Mouse (Mus musculus): ENCODE results near the gene Pros1. TPM values are rescaled to one million over a fixed set of nuclear protein-coding genes. Genes with fewer than 3 reads are reported as not detected.

Gene Pros1
- polyA plus RNA-seq (2012; rRNA removed) = 1.9 and 2.4 TPM in 2 replicates

- H3K36me3 ChIP-seq (ENCODE audit: control insufficient read depth, insufficient read depth, low read length) = no peaks in the 10 kb centered on the region
- peaks cover 3% of the 10 kb centered on the region for H3K4me1 ChIP-seq (ENCODE audit: control insufficient read depth, insufficient read depth, insufficient read length, low read length)
- WGBS = 3% methylated on average over 42 of the region's 42 CpGs
- H3K27me3 ChIP-seq (ENCODE audit: control insufficient read depth, insufficient read depth, low read length) = no peaks in the 10 kb centered on the region
- TF ChIP-seq CTCF (IDR thresholded peaks at IDR 0.05; ENCODE audit: extremely low read depth, insufficient read length, insufficient replicate concordance, low read depth, low read length) = no peak
- peak; percentile 69; the same call in 1 of the 2 replicates for TF ChIP-seq POLR2A (IDR thresholded peaks at IDR 0.05; ENCODE audit: low read depth, low read length)
- peak within 1 kb of the TSS; percentile 54 for H3K27ac ChIP-seq (ENCODE audit: insufficient read depth, low read depth, low read length)
- H3K4me3 ChIP-seq (ENCODE audit: low read depth, low read length) = peak within 1 kb of the TSS; percentile 89
Observed at GRCm38 (mm10) chr16:62854191-62855068, at the start of gene Pros1. Pros1 (plus strand) TSS chr16:62854307.

- peaks cover 9% of the 10 kb centered on the region for H3K4me1 ChIP-seq (ENCODE audit: control insufficient read depth, insufficient read depth, insufficient read length, low read length)
- H3K4me3 ChIP-seq (ENCODE audit: low read depth, low read length) = no peak overlapping the region
- H3K27me3 ChIP-seq (ENCODE audit: control insufficient read depth, insufficient read depth, low read length) = no peaks in the 10 kb centered on the region
- TF ChIP-seq CTCF (IDR thresholded peaks at IDR 0.05; ENCODE audit: extremely low read depth, insufficient read length, insufficient replicate concordance, low read depth, low read length) (no peak), POLR2A (IDR thresholded peaks at IDR 0.05; ENCODE audit: low read depth, low read length) (no peak)
- H3K27ac ChIP-seq (ENCODE audit: insufficient read depth, low read depth, low read length) = no peak overlapping the region
- 96% methylated on average over 3 of the region's 3 CpGs for WGBS
- H3K36me3 ChIP-seq (ENCODE audit: control insufficient read depth, insufficient read depth, low read length) = peaks cover 8% of the 10 kb centered on the region
Observed at GRCm38 (mm10) chr16:62804621-62805020, 49.5 kb upstream of the Pros1 start.

DNA sequence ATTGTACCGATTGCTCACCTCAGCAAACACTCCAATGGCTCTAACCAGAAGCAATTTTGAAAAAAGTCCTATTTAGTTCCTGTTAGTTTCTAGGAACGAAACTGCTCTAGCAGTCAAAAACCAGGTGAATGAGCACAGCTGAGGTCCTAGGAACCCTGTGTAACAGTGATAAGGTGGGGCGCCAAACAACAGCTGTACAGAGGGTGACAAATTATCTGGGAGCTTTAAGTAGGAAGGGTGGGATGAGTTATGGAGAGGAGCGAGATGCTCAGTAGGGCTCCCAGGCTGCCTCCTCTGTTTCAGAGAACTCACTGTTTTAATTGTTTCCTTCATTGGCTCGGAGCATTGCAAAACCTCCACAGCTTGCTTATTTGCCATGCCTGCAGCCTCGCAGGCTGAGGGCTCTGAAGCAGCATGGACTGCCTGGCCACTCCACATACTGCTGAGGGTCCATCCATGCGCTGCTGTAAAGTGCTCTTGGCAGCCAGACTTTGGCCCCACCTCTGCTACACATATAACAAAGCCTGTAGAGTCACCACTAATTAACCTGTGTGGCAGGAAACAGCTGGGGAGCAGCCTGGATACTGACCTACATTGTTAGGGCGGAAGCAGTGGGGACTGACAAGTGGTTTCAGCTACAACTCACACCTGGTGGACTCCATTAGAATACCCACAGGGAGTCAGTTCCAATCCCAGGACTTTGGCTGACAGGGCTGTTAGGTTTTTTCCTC is 46.7 kb upstream of the Pros1 start:
- no peak overlapping the region for H3K27ac ChIP-seq (ENCODE audit: insufficient read depth, low read depth, low read length)
- H3K4me3 ChIP-seq (ENCODE audit: low read depth, low read length) = no peak overlapping the region

DNA sequence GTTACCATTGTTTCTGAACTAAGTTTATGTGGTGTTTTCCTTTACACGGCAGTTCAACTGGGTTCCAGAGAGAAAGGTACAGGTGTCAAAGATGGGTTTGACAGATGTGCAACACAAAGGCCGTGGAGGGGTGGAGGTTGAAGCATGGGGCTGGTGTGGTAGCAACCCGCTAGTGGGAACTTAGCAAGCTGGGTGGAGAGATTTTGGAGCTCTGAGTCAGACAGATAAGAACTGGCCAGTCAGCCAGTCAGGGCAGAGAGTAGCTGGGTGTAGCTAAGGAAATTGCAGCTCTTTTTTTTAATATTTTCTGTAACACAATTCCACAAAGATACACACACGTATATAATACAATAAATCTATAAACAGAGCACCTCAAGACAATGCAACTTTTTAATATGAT is 43.3 kb upstream of the Pros1 start:
- Histone ChIP-seq H3K36me3 (ENCODE audit: control insufficient read depth, insufficient read depth, low read length) (peaks cover 1% of the 10 kb centered on the region; the same call in 1 of the 2 replicates), H3K4me3 (ENCODE audit: low read depth, low read length) (no peak overlapping the region), H3K4me1 (ENCODE audit: control insufficient read depth, insufficient read depth, insufficient read length, low read length) (peaks cover 8% of the 10 kb centered on the region), H3K27ac (ENCODE audit: insufficient read depth, low read depth, low read length) (no peak overlapping the region), H3K27me3 (ENCODE audit: control insufficient read depth, insufficient read depth, low read length) (no peaks in the 10 kb centered on the region)
- TF ChIP-seq CTCF (IDR thresholded peaks at IDR 0.05; ENCODE audit: extremely low read depth, insufficient read length, insufficient replicate concordance, low read depth, low read length) (no peak), POLR2A (IDR thresholded peaks at IDR 0.05; ENCODE audit: low read depth, low read length) (no peak)
- WGBS = 86% methylated on average over 4 of the region's 4 CpGs

More for the DNA sequence above, 46.7 kb upstream of the Pros1 start:
- Histone ChIP-seq H3K27me3 (ENCODE audit: control insufficient read depth, insufficient read depth, low read length) (no peaks in the 10 kb centered on the region), H3K4me1 (ENCODE audit: control insufficient read depth, insufficient read depth, insufficient read length, low read length) (peaks cover 8% of the 10 kb centered on the region), H3K36me3 (ENCODE audit: control insufficient read depth, insufficient read depth, low read length) (peaks cover 7% of the 10 kb centered on the region)
- TF ChIP-seq CTCF (IDR thresholded peaks at IDR 0.05; ENCODE audit: extremely low read depth, insufficient read length, insufficient replicate concordance, low read depth, low read length) (no peak), POLR2A (IDR thresholded peaks at IDR 0.05; ENCODE audit: low read depth, low read length) (no peak)
- 31% methylated on average over 8 of the region's 8 CpGs for WGBS

DNA sequence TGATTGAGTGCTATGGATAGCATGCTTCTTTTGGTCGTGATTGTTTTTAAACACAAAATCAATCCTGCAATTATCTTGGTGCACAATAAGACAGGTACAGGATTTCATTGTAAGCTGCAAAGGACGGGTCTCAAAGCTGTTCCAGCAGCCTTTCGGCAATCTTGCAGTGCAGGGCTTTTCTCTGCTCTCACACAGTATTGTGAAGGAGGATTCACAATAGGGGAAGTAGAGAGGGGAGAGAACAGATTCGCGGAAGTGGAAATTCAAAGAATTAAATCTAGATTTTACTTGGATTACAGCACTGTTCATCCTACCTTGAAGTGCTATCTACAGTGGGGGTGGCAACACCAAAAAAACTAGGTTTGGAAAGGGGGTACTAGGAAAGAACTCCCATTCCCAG is 40.3 kb upstream of the Pros1 start:
- Histone ChIP-seq H3K4me1 (ENCODE audit: control insufficient read depth, insufficient read depth, insufficient read length, low read length) (no peaks in the 10 kb centered on the region), H3K36me3 (ENCODE audit: control insufficient read depth, insufficient read depth, low read length) (peaks cover 3% of the 10 kb centered on the region; the same call in 1 of the 2 replicates), H3K27ac (ENCODE audit: insufficient read depth, low read depth, low read length) (no peak overlapping the region), H3K27me3 (ENCODE audit: control insufficient read depth, insufficient read depth, low read length) (no peaks in the 10 kb centered on the region), H3K4me3 (ENCODE audit: low read depth, low read length) (no peak overlapping the region)
- TF ChIP-seq POLR2A (IDR thresholded peaks at IDR 0.05; ENCODE audit: low read depth, low read length) = no peak
- WGBS = 83% methylated on average over 5 of the region's 5 CpGs

- Histone ChIP-seq H3K36me3 (ENCODE audit: control insufficient read depth, insufficient read depth, low read length) (peaks cover 3% of the 10 kb centered on the region; the same call in 1 of the 2 replicates), H3K4me3 (ENCODE audit: low read depth, low read length) (no peak within 1 kb of the TSS)
Observed at GRCm38 (mm10) chr16:62814491-62814890, 39.6 kb upstream of the Pros1 start, which contains the start of gene Stx19. Stx19 (plus strand) TSS chr16:62814676.

GRCm38 (mm10) chr16:62822472-62822871 is 31.6 kb upstream of the Pros1 start:
- TF ChIP-seq POLR2A (IDR thresholded peaks at IDR 0.05; ENCODE audit: low read depth, low read length) = no peak
- no peak for TF ChIP-seq CTCF (IDR thresholded peaks at IDR 0.05; ENCODE audit: extremely low read depth, insufficient read length, insufficient replicate concordance, low read depth, low read length)
- no peaks in the 10 kb centered on the region for H3K36me3 ChIP-seq (ENCODE audit: control insufficient read depth, insufficient read depth, low read length)
- 95% methylated on average over 6 of the region's 6 CpGs for WGBS
- no peaks in the 10 kb centered on the region for H3K4me1 ChIP-seq (ENCODE audit: control insufficient read depth, insufficient read depth, insufficient read length, low read length)
- no peak overlapping the region for H3K4me3 ChIP-seq (ENCODE audit: low read depth, low read length)
- H3K27me3 ChIP-seq (ENCODE audit: control insufficient read depth, insufficient read depth, low read length) = no peaks in the 10 kb centered on the region
- H3K27ac ChIP-seq (ENCODE audit: insufficient read depth, low read depth, low read length) = no peak overlapping the region

More at GRCm38 (mm10) chr16:62814491-62814890, 39.6 kb upstream of the Pros1 start, which contains the start of gene Stx19:
- H3K27me3 ChIP-seq (ENCODE audit: control insufficient read depth, insufficient read depth, low read length) = no peaks in the 10 kb centered on the region
- TF ChIP-seq POLR2A (IDR thresholded peaks at IDR 0.05; ENCODE audit: low read depth, low read length) (no peak), CTCF (IDR thresholded peaks at IDR 0.05; ENCODE audit: extremely low read depth, insufficient read length, insufficient replicate concordance, low read depth, low read length) (no peak)
- WGBS = 27% methylated on average over 5 of the region's 5 CpGs
- no peaks in the 10 kb centered on the region for H3K4me1 ChIP-seq (ENCODE audit: control insufficient read depth, insufficient read depth, insufficient read length, low read length)
- no peak within 1 kb of the TSS for H3K27ac ChIP-seq (ENCODE audit: insufficient read depth, low read depth, low read length)

All from small intestine, adult 2 months (tissue).